Mouse (Mus musculus) olfactory bulb, adult 2 months (tissue): ENCODE results near the gene Tmem246.

Experiments
- CTCF ChIP-seq: fragments of 200-500 bp; IDR thresholded peaks from 2 replicates; pipeline ENCODE4 v1.5.1; 2012; ENCODE audit warnings: low read depth, mild to moderate bottlenecking, low read length, moderate library complexity; ENCODE audit not compliant: insufficient read depth
- POLR2A ChIP-seq: fragments of 200-500 bp; IDR thresholded peaks from 2 replicates; pipeline ENCODE4 v1.6.1; 2012; ENCODE audit warnings: mild to moderate bottlenecking, low read depth, low read length, moderate library complexity; ENCODE audit not compliant: insufficient read depth

DNA sequence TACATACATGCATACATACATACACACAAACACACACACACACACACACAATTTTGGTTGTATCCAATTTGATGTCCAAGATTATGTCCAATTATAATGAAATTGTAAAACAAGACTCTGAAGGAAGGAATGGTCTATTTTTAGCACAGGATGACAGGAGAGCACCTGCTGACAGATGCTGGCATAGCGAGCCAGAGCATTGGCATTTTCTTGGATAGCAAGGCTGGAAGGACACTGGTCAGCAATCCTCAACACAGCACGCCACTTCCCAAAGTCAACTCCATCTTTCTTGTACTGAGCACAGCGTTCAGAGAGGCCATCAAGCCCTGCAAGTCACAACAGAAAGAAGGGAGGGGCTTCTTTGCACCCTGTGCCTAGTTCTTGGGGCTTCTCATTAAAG is 56.7 kb downstream of the Tmem246 start:
- TF ChIP-seq CTCF (no peak), POLR2A (no peak)
